Mouse (Mus musculus): ENCODE measurements around the gene Ggact. TPM values are rescaled to one million over a fixed set of nuclear protein-coding genes. Genes with fewer than 3 reads are reported as not detected.

Ggact gene
- total RNA-seq, 2 experiments from 2014 or later = 41.6 to 52.9 TPM

DNA sequence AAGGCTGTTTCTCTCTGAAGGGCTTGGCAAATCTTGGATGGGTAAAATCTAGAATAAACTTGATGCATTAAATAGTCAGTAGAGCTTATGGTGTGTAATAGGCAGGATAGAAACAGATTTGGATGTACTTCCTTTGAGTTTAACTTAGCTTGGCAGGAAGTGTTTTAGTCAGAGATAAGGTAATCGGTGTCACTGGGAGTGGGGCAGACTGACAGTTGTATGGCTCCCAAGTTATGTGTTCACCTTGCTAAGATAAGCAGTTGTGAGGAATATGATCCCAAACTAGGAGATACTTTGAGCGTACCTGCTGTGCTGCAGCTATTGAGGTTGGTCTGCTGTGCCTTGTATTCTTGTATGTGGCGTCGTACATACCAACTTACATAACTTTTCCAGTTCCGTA is 147.1 kb downstream of the Ggact start:
- no peak for DNase-seq (ENCODE audit: low spot score in 2 of 2)

Other genes with a start within 250 kb of the Ggact start
- gene Tmtc4, start 70.3 kb upstream of the Ggact start, total RNA-seq (2021) = 10 to 100 TPM; 16.2 to 17.4 TPM

Measured in adrenal gland, adult 18-20 months (tissue).